Mouse (Mus musculus) liver, embryonic 15.5 days (tissue): ENCODE measurements around the gene Mastl. TPM values are rescaled to one million over a fixed set of nuclear protein-coding genes. Genes with fewer than 3 reads are reported as not detected.

Experiments
- ATAC-seq: fragments of 200-750 bp; cut with Nextera tagmentation; 2 replicates; pipeline ENCODE4 v1.8.0; 2017; ENCODE audit warnings: moderate number of reproducible peaks, mild to moderate bottlenecking, moderate library complexity; ENCODE audit not compliant: insufficient read depth
- H3K27ac ChIP-seq: fragments of 300-500 bp; sonication (generic); replicated peaks from 2 replicates; pipeline ENCODE4 v1.5.1; 2015; ENCODE audit warnings: mild to moderate bottlenecking, inconsistent platforms
- H3K27me3 ChIP-seq: fragments of 300-500 bp; sonication (generic); 2 replicates; pipeline ENCODE4 v1.6.1; 2015; ENCODE audit warnings: mild to moderate bottlenecking, inconsistent platforms
- H3K36me3 ChIP-seq: fragments of 300-500 bp; sonication (generic); replicated peaks from 2 replicates; pipeline ENCODE4 v1.6.1; 2015; ENCODE audit warnings: moderate library complexity, mild to moderate bottlenecking, inconsistent platforms
- H3K4me1 ChIP-seq: fragments of 300-500 bp; sonication (generic); replicated peaks from 2 replicates; pipeline ENCODE4 v1.6.1; 2015; ENCODE audit warnings: inconsistent platforms
- H3K4me2 ChIP-seq: fragments of 300-500 bp; sonication (generic); 2 replicates; pipeline ENCODE4 v1.6.1; 2015; ENCODE audit warnings: moderate library complexity, mild to moderate bottlenecking, inconsistent platforms
- H3K4me3 ChIP-seq: fragments of 300-500 bp; sonication (generic); replicated peaks from 2 replicates; pipeline ENCODE4 v1.5.1; 2015; ENCODE audit warnings: mild to moderate bottlenecking, inconsistent platforms
- H3K9ac ChIP-seq: fragments of 300-500 bp; sonication (generic); 2 replicates; pipeline ENCODE4 v1.6.1; 2015; ENCODE audit warnings: moderate library complexity, mild to moderate bottlenecking, inconsistent platforms
- H3K9me3 ChIP-seq: fragments of 300-500 bp; sonication (generic); replicated peaks from 2 replicates; pipeline ENCODE4 v1.6.1; 2016; ENCODE audit warnings: inconsistent platforms
- WGBS: fragments of 180-500 bp; shearing (Covaris S2); methylation state at CpG from one replicate; pipeline ENCODE4 v1.1.7; 2015; ENCODE audit warnings: mixed read lengths; ENCODE audit not compliant: insufficient replicate concordance; 5-methylcytosine and 5-hydroxymethylcytosine counted together
- polyA plus RNA-seq: library from polyadenylated mRNA; unstranded; fragments of >200 nt; fragmentation: Nextera tagmentation; extraction: Ambion mirVana; gene quantifications from 2 replicates; pipeline ENCODE4 v1.2.1, GENCODE M21; 2015

Mastl gene
- polyA plus RNA-seq, 1 experiment from 2014 or later = 6.2 TPM

GRCm38 (mm10) chr2:23084540-23084939 lies 71.3 kb downstream of the Mastl start:
- no peaks in the 10 kb centered on the region for H3K27me3 ChIP-seq
- no peaks in the 10 kb centered on the region for H3K9me3 ChIP-seq
- H3K36me3 ChIP-seq = peaks cover 37% of the 10 kb centered on the region
- H3K27ac ChIP-seq = no peak overlapping the region
- no peak for ATAC-seq
- no peaks in the 10 kb centered on the region for H3K4me1 ChIP-seq
- H3K4me2 ChIP-seq = no peak overlapping the region
- no peak overlapping the region for H3K9ac ChIP-seq
- 84% methylated on average over 8 of the region's 8 CpGs for WGBS
- H3K4me3 ChIP-seq = no peak overlapping the region

DNA sequence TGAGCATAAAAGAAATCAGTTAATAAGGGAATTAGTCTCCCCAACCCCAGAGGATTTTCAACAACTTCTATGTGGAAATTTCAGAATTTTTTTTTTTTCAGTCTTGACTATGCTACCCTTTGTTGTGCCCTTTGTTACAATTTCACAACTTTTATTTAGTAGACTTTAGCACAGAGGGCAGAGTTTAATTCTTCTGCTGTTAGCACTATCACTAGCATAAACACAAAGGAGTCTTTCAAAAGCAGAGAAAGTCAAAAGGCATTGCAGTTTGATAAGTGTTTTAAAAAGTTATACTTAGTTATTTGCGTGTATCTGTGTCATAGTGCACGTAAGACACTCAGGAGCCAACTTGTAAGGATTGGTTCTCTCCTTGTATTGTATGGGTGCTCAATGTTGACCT lies 77.2 kb downstream of the Mastl start:
- H3K27me3 ChIP-seq = no peaks in the 10 kb centered on the region
- H3K4me3 ChIP-seq = no peak overlapping the region
- H3K4me1 ChIP-seq = no peaks in the 10 kb centered on the region
- 77% methylated on average over 2 of the region's 2 CpGs for WGBS
- no peak overlapping the region for H3K9ac ChIP-seq
- no peak overlapping the region for H3K4me2 ChIP-seq
- H3K36me3 ChIP-seq = peaks cover 38% of the 10 kb centered on the region
- ATAC-seq = no peak
- no peaks in the 10 kb centered on the region for H3K9me3 ChIP-seq
- H3K27ac ChIP-seq = no peak overlapping the region

DNA sequence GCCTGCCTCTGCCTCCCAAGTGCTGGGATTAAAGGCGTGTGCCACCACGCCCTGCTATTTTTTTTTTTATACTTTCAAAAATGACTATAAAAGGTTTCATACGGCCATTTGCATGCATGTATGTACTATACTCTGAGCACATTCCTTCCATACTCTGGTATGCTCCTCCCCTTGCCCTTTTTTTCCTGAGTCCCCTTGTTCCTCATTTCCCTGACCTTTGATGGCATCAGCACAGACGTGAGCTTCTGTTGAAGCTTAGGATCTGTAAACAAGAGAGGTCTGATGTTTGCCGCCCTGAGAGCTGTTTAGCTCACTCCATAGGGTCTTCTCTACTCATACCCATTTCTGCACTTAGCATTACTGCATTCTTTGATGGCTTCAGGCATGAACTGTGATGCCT lies 78.1 kb downstream of the Mastl start:
- Histone ChIP-seq H3K27ac (no peak overlapping the region), H3K4me3 (no peak overlapping the region), H3K27me3 (no peaks in the 10 kb centered on the region), H3K4me2 (no peak overlapping the region), H3K4me1 (no peaks in the 10 kb centered on the region), H3K36me3 (peaks cover 35% of the 10 kb centered on the region), H3K9me3 (no peaks in the 10 kb centered on the region), H3K9ac (no peak overlapping the region)
- 70% methylated on average over 5 of the region's 5 CpGs for WGBS
- no peak for ATAC-seq

DNA sequence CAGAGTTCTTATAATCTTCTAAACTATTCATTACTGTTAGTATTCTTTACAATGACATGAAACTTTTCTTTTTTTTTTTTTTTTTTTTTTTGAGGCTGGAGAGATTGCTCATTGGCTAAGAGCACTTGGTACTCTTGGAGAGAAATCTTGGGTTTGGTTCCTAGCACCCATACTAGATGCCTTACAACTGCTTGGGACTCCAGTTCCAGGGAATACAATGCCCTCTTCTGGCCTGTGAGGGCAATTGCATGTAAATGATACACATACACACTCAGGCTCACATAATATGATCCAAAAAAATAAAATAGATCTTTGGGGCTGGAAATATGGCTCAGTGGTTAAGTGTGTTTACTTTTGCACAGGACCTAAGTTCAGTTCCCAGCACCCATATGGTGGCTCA lies 79.0 kb downstream of the Mastl start:
- Histone ChIP-seq H3K4me2 (no peak overlapping the region), H3K4me1 (no peaks in the 10 kb centered on the region), H3K4me3 (no peak overlapping the region), H3K9me3 (no peaks in the 10 kb centered on the region), H3K9ac (no peak overlapping the region), H3K36me3 (peaks cover 35% of the 10 kb centered on the region), H3K27me3 (no peaks in the 10 kb centered on the region), H3K27ac (no peak overlapping the region)
- ATAC-seq = no peak

DNA sequence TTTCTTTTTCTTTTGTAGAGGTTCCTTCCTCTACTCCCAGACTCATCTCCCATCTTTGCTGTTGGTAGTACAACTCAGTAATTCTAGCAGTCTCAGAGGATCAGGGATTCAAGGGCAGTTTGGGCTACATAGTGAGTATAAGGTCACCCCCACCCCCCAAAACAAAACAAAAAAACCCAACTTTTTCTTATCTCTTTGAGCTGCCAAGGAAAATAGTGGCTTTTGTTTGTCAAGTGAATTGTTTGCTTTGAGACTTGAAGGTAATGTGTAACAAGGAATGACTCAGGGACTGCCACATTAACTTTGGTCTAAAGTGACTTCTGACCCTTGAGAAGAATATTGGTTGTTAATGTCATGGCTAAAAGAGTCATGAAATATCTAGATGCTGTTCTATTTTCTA lies 80.0 kb downstream of the Mastl start:
- ATAC-seq = no peak
- no peaks in the 10 kb centered on the region for H3K27me3 ChIP-seq

DNA sequence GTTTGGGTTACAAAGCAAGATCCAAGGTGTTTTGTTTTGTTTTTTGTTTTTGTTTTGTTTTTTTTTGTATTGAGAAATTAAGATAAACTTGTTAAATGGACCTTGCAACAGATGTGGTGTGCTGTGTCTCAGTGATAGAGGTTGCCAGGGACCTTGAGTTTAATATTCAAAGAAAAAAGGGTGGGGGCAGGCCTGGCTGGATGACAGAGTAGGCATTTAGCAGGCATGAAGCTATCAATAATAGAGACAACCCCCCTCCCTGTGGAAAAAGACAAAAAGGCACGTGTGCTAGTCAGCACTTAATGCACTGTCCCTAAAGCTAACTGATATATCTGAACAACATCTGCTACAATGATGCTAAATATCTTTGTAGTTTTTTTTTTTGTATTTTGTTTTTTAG lies 84.4 kb downstream of the Mastl start:
- no peak overlapping the region for H3K4me2 ChIP-seq
- H3K27ac ChIP-seq = no peak overlapping the region
- peaks cover 10% of the 10 kb centered on the region; the same call in 1 of the 2 replicates for H3K36me3 ChIP-seq
- WGBS = 71% methylated on average over 1 of the region's 1 CpGs
- ATAC-seq = no peak
- no peaks in the 10 kb centered on the region for H3K27me3 ChIP-seq
- H3K9me3 ChIP-seq = no peaks in the 10 kb centered on the region
- no peak overlapping the region for H3K9ac ChIP-seq
- H3K4me3 ChIP-seq = no peak overlapping the region
- peaks cover 16% of the 10 kb centered on the region for H3K4me1 ChIP-seq

More for the DNA sequence above, 80.0 kb downstream of the Mastl start:
- Histone ChIP-seq H3K4me2 (no peak overlapping the region), H3K4me1 (no peaks in the 10 kb centered on the region), H3K4me3 (no peak overlapping the region), H3K9ac (no peak overlapping the region), H3K27ac (no peak overlapping the region), H3K9me3 (no peaks in the 10 kb centered on the region), H3K36me3 (peaks cover 30% of the 10 kb centered on the region)

- Histone ChIP-seq H3K9ac (no peak overlapping the region), H3K4me1 (peaks cover 16% of the 10 kb centered on the region), H3K27ac (no peak overlapping the region), H3K9me3 (no peaks in the 10 kb centered on the region), H3K36me3 (0 out of 2 replicates have a peak, but pooled peaks cover 9% of the 10 kb centered on the region), H3K4me3 (no peak overlapping the region; the same call in 1 of the 2 replicates), H3K27me3 (no peaks in the 10 kb centered on the region), H3K4me2 (no peak overlapping the region)
- 87% methylated on average over 2 of the region's 2 CpGs for WGBS
- ATAC-seq = no peak
Measured at GRCm38 (mm10) chr2:23070491-23070890, 85.3 kb downstream of the Mastl start.

DNA sequence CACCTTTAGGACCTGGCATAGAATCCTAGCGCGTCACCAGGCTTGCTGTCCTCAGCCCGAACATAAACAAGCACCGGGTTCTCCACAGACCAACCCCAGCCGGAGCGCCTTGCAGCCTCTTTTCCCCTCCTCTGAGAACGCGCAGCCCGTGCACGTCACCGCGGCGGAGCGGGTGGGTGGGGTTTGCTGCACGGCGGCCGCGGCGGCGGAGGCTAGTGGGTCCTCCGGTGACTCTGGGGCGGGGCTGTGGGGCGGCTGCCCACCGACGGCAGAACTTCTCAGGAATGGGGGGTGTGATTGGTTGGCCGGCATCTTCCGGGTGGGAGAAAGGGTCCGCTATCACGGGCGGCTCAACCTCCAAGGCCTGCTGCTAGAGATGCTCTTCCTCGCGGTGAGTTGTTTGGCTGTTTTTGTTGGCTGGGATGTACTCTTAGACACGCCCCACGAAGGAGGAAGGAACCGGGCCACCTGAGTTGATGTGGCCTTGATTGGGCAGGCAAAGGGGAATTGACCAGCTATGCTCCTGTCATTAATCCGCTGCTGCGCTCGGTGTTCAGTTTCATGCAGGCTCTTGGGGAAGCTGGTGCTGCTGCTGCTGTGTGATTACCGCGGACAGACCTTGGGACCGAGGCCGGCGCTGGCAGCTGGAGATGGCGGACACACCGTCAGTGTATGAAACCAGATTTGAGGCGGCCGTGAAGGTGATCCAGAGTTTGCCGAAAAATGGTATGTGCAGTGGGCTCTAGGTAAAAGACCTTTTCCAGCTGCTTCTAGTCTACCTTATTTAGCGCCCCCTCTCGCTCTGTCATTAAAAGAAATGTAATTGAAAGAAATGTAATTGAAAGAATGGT lies 86.7 kb downstream of the Mastl start:
- Histone ChIP-seq H3K27ac (peak overlapping the region; percentile 92), H3K4me3 (peak overlapping the region; percentile 82), H3K4me2 (peak overlapping the region; percentile 85), H3K27me3 (no peaks in the 10 kb centered on the region), H3K9me3 (no peaks in the 10 kb centered on the region), H3K9ac (peak overlapping the region; percentile 74), H3K4me1 (peaks cover 16% of the 10 kb centered on the region), H3K36me3 (0 out of 2 replicates have a peak, but pooled peaks cover 9% of the 10 kb centered on the region)
- under 1% methylated on average over 50 of the region's 50 CpGs for WGBS
- ATAC-seq = peak; percentile 90

GRCm38 (mm10) chr2:23068370-23068737 lies 87.5 kb downstream of the Mastl start:
- ATAC-seq = peak; percentile 63

DNA sequence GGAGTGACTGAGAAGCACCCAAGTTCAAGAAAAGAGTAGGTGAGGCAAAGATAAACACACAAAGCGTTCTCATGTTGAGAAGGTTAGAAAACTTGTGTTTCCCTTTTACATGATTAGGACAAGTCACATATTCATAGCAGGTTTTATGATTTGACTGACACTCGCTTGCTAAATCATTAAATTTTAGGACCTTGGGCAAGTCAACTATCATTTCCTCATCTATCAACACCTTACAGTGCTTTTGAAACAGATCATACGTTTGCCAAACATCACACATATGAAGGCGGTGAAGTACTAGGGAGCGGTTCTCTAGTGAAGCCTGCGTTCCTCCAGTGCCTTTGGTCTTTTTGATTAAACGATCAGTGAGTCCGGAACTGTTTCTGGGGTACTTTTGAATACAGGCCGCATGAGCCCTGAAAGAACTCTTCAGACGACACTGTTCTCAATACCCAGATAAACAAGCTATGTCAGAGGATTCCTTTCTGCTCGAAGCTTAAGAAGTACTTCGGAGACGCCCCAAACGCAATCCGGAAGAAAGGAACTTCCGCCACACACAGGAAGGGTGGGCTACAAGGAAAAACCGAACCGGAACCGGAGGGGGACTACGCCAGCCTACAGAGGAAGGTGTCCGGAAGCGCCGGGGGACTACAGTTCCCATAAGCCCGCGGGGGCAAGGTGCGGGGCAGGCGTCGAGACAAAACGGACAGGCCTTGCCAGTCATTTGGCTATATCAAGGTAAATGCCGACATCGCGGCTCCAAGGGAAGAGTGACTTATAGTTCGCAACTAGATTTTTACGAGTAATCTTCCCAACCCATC lies 88.1 kb downstream of the Mastl start, which contains the start of gene Acbd5:
Gene Acbd5 (plus strand): TSS at position 616 of the 818 bp plus-strand sequence.
- Histone ChIP-seq H3K4me1 (peaks cover 16% of the 10 kb centered on the region), H3K4me3 (peak within 1 kb of the TSS; percentile 82), H3K36me3 (0 out of 2 replicates have a peak, but pooled peaks cover 6% of the 10 kb centered on the region), H3K27me3 (no peaks in the 10 kb centered on the region), H3K4me2 (peak within 1 kb of the TSS; percentile 85), H3K27ac (peak within 1 kb of the TSS; percentile 92), H3K9ac (peak within 1 kb of the TSS; percentile 74), H3K9me3 (no peaks in the 10 kb centered on the region)
- peak; percentile 89 for ATAC-seq
- WGBS = 2% methylated on average over 34 of the region's 34 CpGs

More at GRCm38 (mm10) chr2:23068370-23068737, 87.5 kb downstream of the Mastl start:
- peak overlapping the region; percentile 82 for H3K4me3 ChIP-seq
- H3K4me1 ChIP-seq = peaks cover 16% of the 10 kb centered on the region
- 0 out of 2 replicates have a peak, but pooled peaks cover 7% of the 10 kb centered on the region for H3K36me3 ChIP-seq
- no peaks in the 10 kb centered on the region for H3K9me3 ChIP-seq
- under 1% methylated on average over 21 of the region's 21 CpGs for WGBS
- H3K4me2 ChIP-seq = peak overlapping the region; percentile 85
- H3K9ac ChIP-seq = peak overlapping the region; percentile 74
- peak overlapping the region; percentile 92 for H3K27ac ChIP-seq
- H3K27me3 ChIP-seq = no peaks in the 10 kb centered on the region
